Mouse (Mus musculus) CH12.LX (cell line): Measurements from ENCODE around the gene Hyal2.

Source experiments
- MEF2A ChIP-seq: IDR thresholded peaks from 2 replicates; pipeline ENCODE4 v1.6.1; 2014; ENCODE audit warnings: low read depth, mild to moderate bottlenecking, inconsistent platforms, low read length, improper control_type of control experiment, borderline replicate concordance
- MYC ChIP-seq: IDR thresholded peaks from 2 replicates; pipeline ENCODE4 v1.6.1; 2011; ENCODE audit warnings: low read depth, mild to moderate bottlenecking, improper control_type of control experiment, low read length

DNA sequence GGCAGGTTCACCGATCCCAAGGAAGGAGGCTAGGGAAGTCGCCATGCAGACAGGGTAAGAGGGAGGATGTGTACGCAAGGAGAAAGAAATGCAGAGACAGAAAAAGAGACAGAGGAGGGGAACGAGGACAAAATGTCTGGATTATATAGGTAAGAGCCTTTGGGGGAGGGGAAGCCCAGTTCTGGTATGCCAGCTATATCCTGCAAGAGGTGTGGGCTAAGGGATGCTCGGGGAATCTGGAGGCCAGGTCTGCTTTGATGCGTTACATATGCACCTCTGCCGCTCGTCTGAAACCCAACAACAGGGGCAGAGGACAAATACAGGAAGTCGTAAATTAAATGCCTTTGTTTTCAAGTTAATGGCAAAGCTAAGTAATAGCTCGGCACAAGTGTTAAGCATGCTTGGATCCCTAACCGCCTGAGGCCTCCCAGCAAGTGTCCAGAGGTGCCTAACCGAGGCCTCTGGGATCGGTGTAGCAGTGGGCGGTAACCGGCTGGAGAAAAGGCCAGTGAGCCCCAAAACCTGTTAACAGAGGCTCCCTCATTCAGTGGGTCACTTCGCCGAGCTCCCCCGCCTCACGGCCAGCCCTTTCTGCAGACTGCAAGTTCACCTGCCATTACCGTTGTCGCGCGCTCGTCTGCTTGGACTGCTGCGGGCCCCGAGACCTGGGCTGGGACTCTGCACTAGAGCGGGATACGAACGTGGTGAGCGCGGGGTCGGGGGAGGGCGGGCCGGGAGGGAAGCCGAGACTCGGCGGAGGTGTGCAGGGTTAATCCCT is 14.0 kb upstream of the Hyal2 start:
- TF ChIP-seq MYC = no peak
- TF ChIP-seq MEF2A = no peak
